Mouse (Mus musculus) A20 (cell line): ENCODE results near the gene Bahd1.

Experiments
- DNase-seq: peaks from one replicate; pipeline ENCODE4 v3.0.0-alpha.2; 2011; ENCODE audit warnings: low read depth, low spot score

Bahd1 gene

DNA sequence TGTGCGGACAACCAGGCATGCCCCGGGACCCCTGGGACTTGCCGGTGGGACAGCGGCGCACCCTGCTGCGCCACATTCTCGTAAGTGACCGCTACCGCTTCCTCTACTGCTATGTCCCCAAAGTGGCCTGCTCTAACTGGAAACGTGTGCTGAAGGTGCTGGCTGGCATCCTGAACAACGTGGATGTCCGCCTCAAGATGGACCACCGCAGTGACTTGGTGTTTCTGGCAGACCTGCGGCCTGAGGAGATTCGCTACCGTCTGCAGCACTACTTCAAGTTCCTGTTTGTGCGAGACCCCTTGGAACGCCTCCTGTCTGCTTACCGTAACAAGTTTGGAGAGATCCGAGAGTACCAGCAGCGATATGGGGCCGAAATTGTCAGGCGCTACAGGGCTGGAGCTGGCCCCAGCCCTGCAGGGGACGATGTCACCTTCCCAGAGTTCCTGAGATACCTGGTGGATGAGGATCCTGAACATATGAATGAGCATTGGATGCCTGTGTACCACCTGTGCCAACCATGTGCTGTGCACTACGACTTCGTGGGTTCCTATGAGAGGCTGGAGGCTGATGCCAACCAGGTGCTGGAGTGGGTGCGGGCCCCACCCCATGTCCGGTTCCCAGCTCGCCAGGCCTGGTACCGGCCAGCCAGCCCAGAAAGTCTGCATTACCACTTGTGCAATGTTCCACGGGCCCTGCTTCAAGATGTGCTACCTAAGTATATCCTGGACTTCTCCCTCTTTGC, 27.0 kb downstream of the Bahd1 start:
- DNase-seq, result no peak

DNA sequence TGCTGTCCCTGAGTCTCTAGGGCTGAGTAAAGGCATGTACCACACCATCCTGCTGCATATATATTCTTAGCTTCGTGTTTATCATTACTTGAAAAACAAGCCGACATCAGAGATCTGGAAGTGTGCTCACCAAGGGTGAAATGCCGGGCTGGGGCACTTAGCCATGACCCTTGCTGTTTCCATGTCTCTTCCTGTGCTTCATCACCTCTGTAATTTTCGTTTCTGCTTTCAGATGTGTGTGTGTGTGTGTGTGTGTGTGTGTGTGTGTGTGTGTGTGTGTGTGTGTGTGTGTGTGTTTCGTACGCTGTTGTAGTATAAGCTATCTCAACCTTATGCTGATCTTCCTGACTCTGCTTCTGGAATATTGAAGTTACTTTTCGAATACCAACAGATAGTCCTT, 41.2 kb downstream of the Bahd1 start:
- DNase-seq, result peak; percentile 60

DNA sequence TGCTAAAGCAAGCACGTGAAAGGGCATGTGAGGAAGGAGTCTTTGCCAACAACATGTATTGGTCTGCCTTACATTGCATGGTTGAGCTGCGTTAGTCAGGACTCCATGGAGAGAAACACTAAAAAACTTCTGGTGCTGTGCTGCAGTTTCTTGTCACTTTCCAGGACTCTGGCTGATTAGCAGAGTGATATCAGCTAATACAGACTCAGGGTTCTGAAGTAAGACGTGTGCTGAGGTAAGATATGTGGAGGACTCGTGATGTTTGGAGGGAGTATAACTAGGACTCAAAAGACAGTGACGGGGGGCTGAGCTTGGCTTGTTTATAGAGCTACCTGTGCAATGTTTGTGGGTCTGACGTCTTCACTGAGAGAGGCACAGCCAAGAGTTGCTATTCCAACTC, 43.1 kb downstream of the Bahd1 start:
- DNase-seq, result no peak

DNA sequence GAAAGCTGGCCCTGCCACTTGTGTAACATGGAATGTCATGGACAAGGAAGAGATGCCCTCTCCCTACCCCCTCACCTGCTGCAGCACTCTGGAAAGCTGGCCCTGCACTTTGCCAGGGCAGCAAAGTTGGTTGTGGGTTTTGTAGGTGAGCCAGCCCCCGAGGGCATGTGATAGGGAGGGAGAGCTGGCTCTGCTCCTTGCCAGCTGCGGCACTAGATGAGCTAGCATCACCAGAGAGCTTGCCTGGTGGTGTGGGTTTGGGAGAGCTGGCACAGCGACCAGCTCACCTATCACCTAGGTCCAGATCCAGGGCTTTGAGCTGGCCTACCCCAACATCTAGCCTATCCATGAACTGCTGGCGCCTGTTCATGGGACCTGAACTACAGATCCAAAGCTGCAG, 48.6 kb downstream of the Bahd1 start:
- no peak for DNase-seq

DNA sequence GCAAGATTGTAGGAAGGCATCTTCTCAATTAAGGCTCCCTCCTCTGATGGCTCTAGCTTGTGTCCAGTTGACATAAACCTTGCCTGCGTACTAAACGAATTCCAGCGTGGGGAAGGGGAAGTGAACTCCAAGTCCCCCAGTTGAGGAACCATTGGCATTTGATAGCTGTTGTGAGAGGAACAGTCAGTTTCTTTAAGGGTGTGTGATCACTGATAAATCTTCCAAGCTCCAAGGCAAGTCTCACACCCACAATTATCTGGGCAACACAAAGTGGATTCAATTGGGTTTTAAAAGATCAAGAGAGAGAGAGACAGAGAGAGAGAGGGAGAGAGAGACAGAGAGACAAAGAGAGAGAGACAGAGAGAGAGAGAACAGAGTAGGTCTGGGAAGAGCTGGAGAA, 49.5 kb downstream of the Bahd1 start:
- DNase-seq, result no peak

DNA sequence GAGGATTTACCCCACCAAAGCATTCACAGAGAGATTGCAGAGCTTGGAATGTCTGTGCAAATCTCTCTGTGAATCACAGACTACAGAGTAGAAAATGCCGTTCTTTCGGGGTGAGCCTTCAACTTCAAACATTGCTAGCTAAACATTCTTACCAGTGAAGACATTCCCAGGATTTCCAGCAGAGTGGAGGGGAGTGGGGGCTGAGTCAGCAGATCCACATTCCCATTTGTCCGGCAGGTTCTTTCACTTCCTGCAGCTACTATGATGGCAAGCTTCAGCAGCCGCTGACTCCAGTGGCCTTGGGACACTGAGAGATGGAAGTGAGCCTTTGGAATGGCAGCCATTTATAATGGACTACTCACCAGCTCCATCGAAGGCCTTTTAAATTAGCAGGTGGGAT, 56.3 kb downstream of the Bahd1 start:
- DNase-seq, result no peak

DNA sequence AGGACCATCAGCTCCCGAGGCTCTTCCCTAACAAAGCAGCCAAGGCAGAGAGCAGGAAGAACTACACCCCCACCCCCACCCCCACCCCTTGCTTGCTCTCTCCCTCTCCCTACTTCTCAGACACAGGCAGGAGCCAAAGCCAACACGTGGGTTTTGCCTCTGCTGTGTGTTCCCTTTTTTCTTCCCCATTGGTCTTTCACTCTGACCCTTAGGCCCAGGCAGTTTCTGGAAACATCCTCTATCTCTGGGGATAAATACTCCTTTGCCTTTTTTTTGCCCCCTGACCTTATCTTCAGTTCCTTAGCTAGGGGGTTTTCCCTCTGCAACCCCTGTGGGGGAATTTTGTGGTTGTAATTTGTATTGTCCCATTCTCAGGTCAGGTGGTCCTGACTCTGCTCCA, 59.5 kb downstream of the Bahd1 start:
- DNase-seq, result no peak

DNA sequence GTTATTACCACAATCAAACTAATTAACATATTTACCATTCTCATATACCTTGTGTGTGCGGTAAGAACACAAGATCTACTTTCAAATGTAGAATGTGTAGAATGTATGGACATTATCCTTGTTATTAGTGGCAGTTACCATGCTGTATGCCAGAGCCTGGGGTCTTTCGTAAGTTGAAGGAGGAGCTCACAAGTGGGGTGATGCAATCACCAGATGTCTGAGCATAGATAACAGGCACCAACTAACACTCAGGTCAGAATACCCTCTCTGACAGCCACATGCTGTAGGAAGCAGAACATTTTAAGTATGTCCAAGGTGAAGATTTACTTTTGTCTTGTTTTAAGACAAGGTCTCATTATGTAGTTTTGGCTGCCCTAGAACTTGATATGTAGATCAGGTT, 60.2 kb downstream of the Bahd1 start:
- DNase-seq, result no peak

DNA sequence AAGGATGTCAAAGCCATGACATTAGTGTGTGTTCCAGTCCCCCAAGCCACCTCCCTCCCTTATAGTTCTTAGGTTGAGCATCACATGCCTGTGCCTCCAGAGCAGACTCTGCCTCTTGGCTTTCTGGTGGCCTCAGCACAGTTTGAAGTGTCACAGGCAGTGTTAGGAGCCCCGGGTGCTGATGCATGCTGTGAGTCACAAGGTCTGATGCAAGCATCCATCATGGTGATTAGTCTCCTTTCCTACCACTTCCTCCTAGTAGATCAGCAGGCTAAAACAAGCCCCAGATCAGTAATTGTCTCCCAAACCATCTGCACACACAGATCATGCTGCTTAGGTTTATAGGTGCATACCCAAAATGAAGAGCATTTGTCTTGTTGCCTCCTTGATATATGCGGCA, 61.4 kb downstream of the Bahd1 start:
- DNase-seq, result no peak

DNA sequence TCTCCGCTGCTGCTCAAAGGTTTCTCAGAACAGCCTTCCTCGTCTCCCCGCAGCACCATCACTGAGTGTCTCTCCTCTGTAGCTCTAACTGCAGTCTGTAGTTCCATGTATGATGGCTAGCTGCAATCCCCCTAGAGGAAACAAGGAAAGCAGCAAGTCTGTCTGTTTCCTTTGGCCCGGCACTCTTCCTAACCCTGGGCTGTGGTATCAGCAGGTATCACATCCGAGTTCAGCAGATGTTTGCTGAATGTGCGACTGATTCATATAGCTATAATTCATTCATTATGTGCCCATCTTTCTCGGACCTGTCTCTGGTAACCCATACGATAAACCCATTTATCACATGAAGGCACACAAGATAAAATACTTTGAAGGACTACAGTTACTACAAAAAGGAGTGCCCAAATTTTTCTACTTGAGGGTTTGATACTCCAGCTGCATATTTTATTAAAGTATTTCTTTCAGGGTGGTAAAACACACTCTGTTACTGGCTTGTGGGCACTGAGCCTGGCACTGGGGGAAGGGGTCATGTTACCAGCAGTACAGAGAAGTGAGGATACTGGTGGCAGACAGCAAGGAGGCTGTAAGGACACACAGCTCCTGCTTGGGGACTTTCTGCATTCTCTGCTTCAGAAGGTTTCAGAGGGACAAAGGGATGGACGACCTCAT, 63.0 kb downstream of the Bahd1 start:
- no peak for DNase-seq

DNA sequence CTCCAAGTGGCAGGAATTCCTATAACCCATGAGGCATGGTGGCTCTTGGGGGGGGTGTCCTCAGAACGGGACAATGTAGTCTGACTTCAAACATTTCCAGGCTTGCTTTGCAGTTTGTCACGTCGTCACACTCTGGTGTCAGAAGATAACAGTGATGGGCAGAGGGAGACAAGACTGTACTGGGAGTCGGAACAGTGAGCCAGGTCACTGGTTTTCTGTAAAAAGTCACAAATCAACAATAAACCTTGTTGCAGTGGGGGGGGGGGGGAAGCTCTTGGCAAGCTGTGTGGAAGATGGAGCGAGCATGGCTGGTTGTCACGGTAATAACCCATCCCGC, 63.5 kb downstream of the Bahd1 start:
- DNase-seq, result no peak

DNA sequence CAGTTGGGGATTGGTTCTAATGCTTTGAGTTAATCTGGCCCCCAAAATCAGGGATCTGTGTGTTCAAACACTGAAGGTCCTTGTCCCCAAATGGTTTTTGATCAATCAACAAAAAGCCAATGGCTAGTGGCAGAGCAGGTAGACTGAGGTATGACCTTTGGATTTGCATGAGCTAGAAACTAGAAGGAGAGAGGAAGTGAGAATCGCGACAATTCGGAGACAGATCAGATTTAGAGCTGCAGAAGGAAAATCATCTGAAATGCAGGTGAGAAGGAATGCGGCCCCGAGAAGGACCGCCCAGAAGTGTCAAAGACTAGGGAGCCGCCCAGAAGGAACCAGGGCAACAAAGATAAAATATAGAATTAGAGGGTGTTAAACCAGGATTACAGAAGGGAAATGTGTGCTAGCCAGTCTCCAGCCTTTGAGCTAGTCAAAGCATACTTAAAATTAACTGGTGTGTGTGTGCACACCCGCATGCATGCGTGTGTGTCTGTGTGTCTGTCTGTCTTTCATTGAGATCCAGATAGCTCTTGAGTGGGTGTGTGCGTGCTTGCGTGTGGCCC, 69.5 kb downstream of the Bahd1 start:
- peak; percentile 56 for DNase-seq

DNA sequence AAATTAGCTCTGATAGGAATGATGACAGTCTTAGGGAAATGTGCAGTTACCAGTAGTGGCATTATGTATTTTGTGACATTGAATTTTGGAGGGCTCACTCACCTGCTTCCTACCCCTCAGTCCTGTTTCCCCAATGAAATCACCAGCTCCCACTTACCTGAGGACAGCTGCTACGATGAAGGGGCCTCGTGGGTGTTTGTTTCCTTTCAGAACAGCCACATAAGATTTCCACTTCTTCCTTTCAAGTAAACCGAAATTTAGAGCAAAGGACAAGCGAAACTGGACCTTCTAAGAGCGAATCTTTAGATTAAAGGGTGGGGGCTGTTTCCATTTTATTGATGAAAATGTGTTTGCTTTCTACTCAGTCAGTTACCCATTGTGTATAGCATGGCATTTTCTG, 71.9 kb downstream of the Bahd1 start:
- DNase-seq, result peak; percentile 37

DNA sequence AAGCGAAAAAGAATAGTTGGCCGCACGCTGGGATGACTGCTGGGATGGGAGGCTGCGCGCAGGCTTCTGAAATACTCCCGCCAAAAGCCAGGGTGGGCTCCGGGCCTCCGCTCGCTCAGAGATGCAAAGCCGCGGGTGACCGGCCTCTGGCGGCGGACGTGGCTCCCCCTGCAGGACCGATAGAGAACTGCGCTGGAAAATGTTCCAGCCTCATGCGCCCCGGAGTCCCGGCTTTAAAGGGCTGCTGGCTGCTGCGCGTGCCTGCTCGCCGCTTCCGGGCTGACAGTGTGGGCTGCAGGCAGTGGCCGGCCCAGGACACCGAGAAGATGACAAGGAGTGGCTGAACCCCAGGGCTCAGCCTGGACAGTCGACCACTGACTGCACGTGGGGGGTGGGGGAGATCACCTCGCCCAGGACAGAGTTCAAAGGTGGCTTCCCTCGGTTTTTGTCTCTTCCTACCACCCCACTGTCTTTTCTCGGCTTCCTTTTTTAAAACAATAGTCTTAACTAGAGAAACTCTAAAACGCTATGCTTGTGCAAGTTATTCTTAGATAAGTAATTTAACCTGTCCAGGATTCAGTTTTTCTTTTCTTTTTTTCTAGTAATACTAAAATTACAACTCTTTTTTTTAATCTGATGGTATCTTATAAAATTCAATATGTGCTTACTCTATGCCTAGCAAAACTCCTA, 72.7 kb downstream of the Bahd1 start:
- DNase-seq, result peak; percentile 93
